Mouse (Mus musculus): ENCODE data around the gene Phf11a. TPM values are rescaled to one million over a fixed set of nuclear protein-coding genes. Genes with fewer than 3 reads are reported as not detected.

The Phf11a gene
- total RNA-seq (2023; ENCODE audit: inconsistent age), result 4.8 to 9.8 TPM (median 7.3 TPM) in 4 replicates

DNA sequence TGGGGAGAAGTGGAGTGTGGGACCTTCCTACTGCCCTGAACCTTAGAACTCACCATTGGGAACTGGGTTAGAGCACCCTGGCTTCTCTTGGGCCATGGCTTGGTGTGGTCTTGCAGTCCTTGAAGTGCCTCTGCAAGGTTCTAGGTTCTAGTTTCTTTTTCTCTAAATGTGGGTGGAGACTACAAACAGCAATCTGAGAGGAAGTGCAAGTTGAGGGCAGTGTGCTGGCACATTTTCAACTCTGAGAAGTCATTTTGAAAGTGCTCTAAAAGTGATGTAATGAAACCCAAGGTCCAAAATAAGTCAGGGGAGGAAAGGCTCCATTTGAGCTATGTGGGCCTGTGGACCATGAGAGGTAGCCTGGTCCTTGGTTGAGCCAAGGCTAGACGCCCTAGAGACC lies at the start of gene Phf11a:
Gene Phf11a, minus strand, starts transcription at position 132 of the 400 bp plus-strand sequence.

DNA sequence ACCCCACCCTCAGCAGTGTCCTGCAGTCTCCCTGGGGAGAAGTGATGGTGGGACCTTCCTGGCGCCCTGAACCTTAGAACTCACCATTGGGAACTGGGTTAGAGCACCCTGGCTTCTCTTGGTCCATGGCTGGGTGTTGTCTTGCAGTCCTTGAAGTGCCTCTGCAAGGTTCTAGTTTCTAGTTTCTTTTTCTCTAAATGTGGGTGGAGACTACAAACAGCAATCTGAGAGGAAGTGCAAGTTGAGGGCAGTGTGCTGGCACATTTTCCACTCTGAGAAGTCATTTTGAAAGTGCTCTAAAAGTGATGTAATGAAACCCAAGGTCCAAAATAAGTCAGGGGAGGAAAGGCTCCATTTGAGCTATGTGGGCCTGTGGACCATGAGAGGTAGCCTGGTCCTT lies 43.9 kb upstream of the Phf11a start, which contains the start of gene Phf11b:
Gene Phf11b, minus strand, starts transcription at position 163 of the 400 bp plus-strand sequence.

DNA sequence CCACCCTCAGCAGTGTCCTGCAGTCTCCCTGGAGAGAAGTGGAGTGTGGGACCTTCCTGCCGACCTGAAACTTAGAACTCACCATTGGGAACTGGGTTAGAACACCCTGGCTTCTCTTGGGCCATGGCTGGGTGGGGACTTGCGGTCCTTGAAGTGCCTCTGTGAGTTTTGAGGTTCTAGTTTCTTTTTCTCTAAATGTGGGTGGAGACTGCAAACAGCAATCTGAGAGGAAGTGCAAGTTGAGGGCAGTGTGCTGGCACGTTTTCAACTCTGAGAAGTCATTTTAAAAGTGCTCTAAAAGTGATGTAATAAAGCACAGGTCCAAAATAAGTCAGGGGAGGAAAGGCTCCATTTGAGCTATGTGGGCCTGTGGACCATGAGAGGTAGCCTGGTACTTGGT lies 37.3 kb downstream of the Phf11a start, which contains the start of gene Gm6904:
Gene Gm6904, minus strand, starts transcription at position 161 of the 400 bp plus-strand sequence.

Other genes with a start within 250 kb of the Phf11a start
- gene 1700129C05Rik, start 154.6 kb downstream of the Phf11a start, total RNA-seq (2023; ENCODE audit: inconsistent age), result not detected in 4 replicates
- gene Gm5142, start 118.8 kb downstream of the Phf11a start, total RNA-seq (2023; ENCODE audit: inconsistent age), result not detected in 4 replicates
- gene Rcbtb1, start 96.3 kb downstream of the Phf11a start, total RNA-seq (2023; ENCODE audit: inconsistent age), result 23.9 to 27.7 TPM (median 25.8 TPM) in 4 replicates
- 1.5 to 5.4 TPM (median 3.6 TPM) in 4 replicates for gene Gm6904, start 37.3 kb downstream of the Phf11a start, total RNA-seq (2023; ENCODE audit: inconsistent age)
- gene Phf11b, start 43.8 kb upstream of the Phf11a start, total RNA-seq (2023; ENCODE audit: inconsistent age), result 38.0 to 61.4 TPM (median 49.3 TPM) in 4 replicates
- gene Phf11d, start 67.9 kb upstream of the Phf11a start, total RNA-seq (2023; ENCODE audit: inconsistent age), result 9.0 to 13.5 TPM (median 11.0 TPM) in 4 replicates
- gene Phf11c, start 97.9 kb upstream of the Phf11a start, total RNA-seq (2023; ENCODE audit: inconsistent age), result 5.3 to 7.9 TPM (median 5.6 TPM) in 4 replicates
- gene Setdb2, start 143.4 kb upstream of the Phf11a start, total RNA-seq (2023; ENCODE audit: inconsistent age), result 57.0 to 65.5 TPM (median 59.8 TPM) in 4 replicates
- gene Cab39l, start 143.4 kb upstream of the Phf11a start, total RNA-seq (2023; ENCODE audit: inconsistent age), result 34.6 to 43.0 TPM (median 39.4 TPM) in 4 replicates

Measured in B cell, adult (primary cell).